Mouse (Mus musculus): ENCODE measurements around the gene Cxcr4. TPM values are rescaled to one million over a fixed set of nuclear protein-coding genes. Genes with fewer than 3 reads are reported as not detected.

The Cxcr4 gene
- total and polyA plus RNA-seq, 2 experiments = 0.74 to 1.8 TPM

GRCm38 (mm10) chr1:128567224-128568197 is 24.6 kb downstream of the Cxcr4 start:
- H3K9ac ChIP-seq (ENCODE audit: low read depth, low read length) = no peak overlapping the region
- 88% methylated on average over 12 of the region's 12 CpGs for WGBS
- TF ChIP-seq POLR2A (IDR thresholded peaks at IDR 0.05; ENCODE audit: extremely low read depth, insufficient read depth, low read length) (no peak), CTCF (IDR thresholded peaks at IDR 0.05; ENCODE audit: low read depth, low read length) (no peak)
- no peak for DNase-seq (ENCODE audit: extremely low read depth, low read depth, low spot score)
- H3K4me3 ChIP-seq (ENCODE audit: insufficient read depth, low read depth, low read length) = no peak overlapping the region
- no peaks in the 10 kb centered on the region for H3K4me1 ChIP-seq (ENCODE audit: control insufficient read depth, insufficient read depth, low read length)
- H3K79me2 ChIP-seq (ENCODE audit: control insufficient read depth, insufficient read depth, low read length) = no peaks in the 10 kb centered on the region
- H3K36me3 ChIP-seq (ENCODE audit: control insufficient read depth, insufficient read depth, low read length) = no peaks in the 10 kb centered on the region
- no peak overlapping the region for H3K27ac ChIP-seq (replicated peaks; ENCODE audit: insufficient read depth, low read depth, low read length)
- H3K27me3 ChIP-seq (ENCODE audit: control insufficient read depth, insufficient read depth, low read length) = no peaks in the 10 kb centered on the region

- Histone ChIP-seq H3K4me1 (ENCODE audit: control insufficient read depth, insufficient read depth, low read length) (no peaks in the 10 kb centered on the region), H3K79me2 (ENCODE audit: control insufficient read depth, insufficient read depth, low read length) (no peaks in the 10 kb centered on the region), H3K36me3 (ENCODE audit: control insufficient read depth, insufficient read depth, low read length) (no peaks in the 10 kb centered on the region), H3K4me3 (ENCODE audit: insufficient read depth, low read depth, low read length) (no peak overlapping the region), H3K27ac (replicated peaks; ENCODE audit: insufficient read depth, low read depth, low read length) (no peak overlapping the region), H3K27me3 (ENCODE audit: control insufficient read depth, insufficient read depth, low read length) (0 out of 2 replicates have a peak, but pooled peaks cover 2% of the 10 kb centered on the region), H3K9ac (ENCODE audit: low read depth, low read length) (no peak overlapping the region)
- 89% methylated on average over 3 of the region's 3 CpGs for WGBS
- DNase-seq (ENCODE audit: extremely low read depth, low read depth, low spot score) = no peak
- TF ChIP-seq POLR2A (IDR thresholded peaks at IDR 0.05; ENCODE audit: extremely low read depth, insufficient read depth, low read length) = no peak
- TF ChIP-seq CTCF (IDR thresholded peaks at IDR 0.05; ENCODE audit: low read depth, low read length) = no peak
Observed at GRCm38 (mm10) chr1:128563905-128564304, 28.2 kb downstream of the Cxcr4 start.

DNA sequence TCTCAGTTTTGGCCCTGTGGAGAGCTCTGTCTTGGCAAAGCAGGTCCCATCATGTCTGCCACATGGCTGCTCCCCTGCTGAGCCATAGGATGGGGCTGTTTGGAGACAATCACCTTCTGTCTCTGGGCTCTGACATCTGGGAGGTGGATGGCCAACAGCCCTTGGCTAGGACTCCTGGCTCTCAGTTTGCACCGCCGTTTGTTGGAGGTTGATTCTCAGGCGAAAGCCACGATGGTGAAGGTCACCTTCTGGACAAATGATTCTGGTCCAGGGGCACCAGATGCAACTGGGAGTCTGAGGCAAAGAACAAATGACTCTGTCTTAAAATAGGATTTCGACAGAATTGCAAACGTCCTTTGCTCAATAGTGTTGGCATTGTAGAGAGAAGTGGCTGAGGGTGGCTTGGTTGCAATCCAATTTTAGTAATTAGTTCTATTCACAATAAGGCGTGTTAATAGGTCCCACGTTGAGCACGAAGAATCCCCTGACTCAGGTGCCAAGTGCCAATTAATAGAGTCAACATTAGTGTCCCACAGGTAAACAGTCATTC is 30.7 kb downstream of the Cxcr4 start:
- Histone ChIP-seq H3K9ac (ENCODE audit: low read depth, low read length) (no peak overlapping the region), H3K4me3 (ENCODE audit: insufficient read depth, low read depth, low read length) (no peak overlapping the region), H3K27ac (replicated peaks; ENCODE audit: insufficient read depth, low read depth, low read length) (no peak overlapping the region), H3K4me1 (ENCODE audit: control insufficient read depth, insufficient read depth, low read length) (no peaks in the 10 kb centered on the region), H3K79me2 (ENCODE audit: control insufficient read depth, insufficient read depth, low read length) (no peaks in the 10 kb centered on the region), H3K36me3 (ENCODE audit: control insufficient read depth, insufficient read depth, low read length) (no peaks in the 10 kb centered on the region), H3K27me3 (ENCODE audit: control insufficient read depth, insufficient read depth, low read length) (peaks cover 5% of the 10 kb centered on the region; the same call in 1 of the 2 replicates)
- WGBS = 44% methylated on average over 9 of the region's 9 CpGs
- TF ChIP-seq POLR2A (IDR thresholded peaks at IDR 0.05; ENCODE audit: extremely low read depth, insufficient read depth, low read length) = no peak
- TF ChIP-seq CTCF (IDR thresholded peaks at IDR 0.05; ENCODE audit: low read depth, low read length) = no peak
- DNase-seq (ENCODE audit: extremely low read depth, low read depth, low spot score) = no peak

DNA sequence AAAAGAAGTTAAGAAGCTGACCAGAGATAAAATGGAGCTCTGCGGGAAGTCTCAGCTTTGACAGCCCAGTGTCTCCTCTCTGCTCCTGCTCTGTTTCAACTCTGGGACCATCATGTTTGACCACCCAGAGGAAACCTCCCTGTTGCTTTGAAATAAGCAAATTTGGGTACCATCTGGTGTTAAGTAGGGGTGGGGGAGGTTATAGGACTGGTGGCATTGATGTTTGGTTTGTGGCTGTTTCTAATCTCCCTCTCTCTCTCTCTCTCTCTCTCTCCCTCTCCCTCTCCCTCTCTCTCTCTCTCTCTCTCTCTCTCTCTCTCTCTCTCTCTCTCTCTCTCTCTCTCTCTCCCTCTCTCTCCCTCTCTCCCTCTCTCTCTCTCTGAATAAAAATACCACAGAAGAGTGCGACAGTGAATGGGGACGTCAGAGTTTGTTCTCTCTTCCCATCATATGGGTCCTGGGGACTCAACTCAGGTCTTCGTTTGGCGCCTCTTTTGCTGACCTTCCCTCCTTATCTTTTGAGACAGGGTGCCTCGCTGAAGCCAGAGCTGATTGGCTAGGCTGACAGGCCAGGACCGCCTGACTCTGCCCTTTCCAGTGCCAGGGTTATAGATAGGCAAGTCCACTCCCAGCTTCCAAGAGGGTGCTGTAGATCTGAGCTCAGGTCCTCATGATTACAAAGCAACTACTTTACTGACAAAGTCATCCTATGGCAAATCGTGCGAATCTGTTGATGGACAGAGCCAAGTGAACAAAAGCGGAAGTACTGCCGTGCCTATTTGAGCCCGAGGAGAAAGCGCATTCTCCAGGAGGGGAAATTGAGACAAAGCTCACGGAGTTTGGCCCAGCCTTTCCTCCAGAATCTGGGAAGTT is 31.4 kb downstream of the Cxcr4 start:
- WGBS = 46% methylated on average over 14 of the region's 14 CpGs
- Histone ChIP-seq H3K4me3 (ENCODE audit: insufficient read depth, low read depth, low read length) (no peak overlapping the region), H3K27me3 (ENCODE audit: control insufficient read depth, insufficient read depth, low read length) (peaks cover 5% of the 10 kb centered on the region; the same call in 1 of the 2 replicates), H3K79me2 (ENCODE audit: control insufficient read depth, insufficient read depth, low read length) (no peaks in the 10 kb centered on the region), H3K27ac (replicated peaks; ENCODE audit: insufficient read depth, low read depth, low read length) (no peak overlapping the region), H3K9ac (ENCODE audit: low read depth, low read length) (no peak overlapping the region), H3K36me3 (ENCODE audit: control insufficient read depth, insufficient read depth, low read length) (no peaks in the 10 kb centered on the region), H3K4me1 (ENCODE audit: control insufficient read depth, insufficient read depth, low read length) (no peaks in the 10 kb centered on the region)
- TF ChIP-seq CTCF (IDR thresholded peaks at IDR 0.05; ENCODE audit: low read depth, low read length) = no peak
- TF ChIP-seq POLR2A (IDR thresholded peaks at IDR 0.05; ENCODE audit: extremely low read depth, insufficient read depth, low read length) = no peak
- no peak for DNase-seq (ENCODE audit: extremely low read depth, low read depth, low spot score)

- no peak overlapping the region for H3K9ac ChIP-seq (ENCODE audit: low read depth, low read length)
- H3K4me1 ChIP-seq (ENCODE audit: control insufficient read depth, insufficient read depth, low read length) = no peaks in the 10 kb centered on the region
- peaks cover 5% of the 10 kb centered on the region; the same call in 1 of the 2 replicates for H3K27me3 ChIP-seq (ENCODE audit: control insufficient read depth, insufficient read depth, low read length)
- 90% methylated on average over 4 of the region's 4 CpGs for whole genome bisulfite sequencing
- no peak overlapping the region for H3K27ac ChIP-seq (replicated peaks; ENCODE audit: insufficient read depth, low read depth, low read length)
- no peak for TF ChIP-seq POLR2A (IDR thresholded peaks at IDR 0.05; ENCODE audit: extremely low read depth, insufficient read depth, low read length)
- TF ChIP-seq CTCF (IDR thresholded peaks at IDR 0.05; ENCODE audit: low read depth, low read length) = no peak
- H3K4me3 ChIP-seq (ENCODE audit: insufficient read depth, low read depth, low read length) = no peak overlapping the region
- no peak for DNase-seq (ENCODE audit: extremely low read depth, low read depth, low spot score)
- H3K79me2 ChIP-seq (ENCODE audit: control insufficient read depth, insufficient read depth, low read length) = no peaks in the 10 kb centered on the region
- H3K36me3 ChIP-seq (ENCODE audit: control insufficient read depth, insufficient read depth, low read length) = no peaks in the 10 kb centered on the region
Observed at GRCm38 (mm10) chr1:128557953-128558352, 34.1 kb downstream of the Cxcr4 start.
